ENCODE assay signal across 8 mouse cellular contexts in the genomic region with DNA sequence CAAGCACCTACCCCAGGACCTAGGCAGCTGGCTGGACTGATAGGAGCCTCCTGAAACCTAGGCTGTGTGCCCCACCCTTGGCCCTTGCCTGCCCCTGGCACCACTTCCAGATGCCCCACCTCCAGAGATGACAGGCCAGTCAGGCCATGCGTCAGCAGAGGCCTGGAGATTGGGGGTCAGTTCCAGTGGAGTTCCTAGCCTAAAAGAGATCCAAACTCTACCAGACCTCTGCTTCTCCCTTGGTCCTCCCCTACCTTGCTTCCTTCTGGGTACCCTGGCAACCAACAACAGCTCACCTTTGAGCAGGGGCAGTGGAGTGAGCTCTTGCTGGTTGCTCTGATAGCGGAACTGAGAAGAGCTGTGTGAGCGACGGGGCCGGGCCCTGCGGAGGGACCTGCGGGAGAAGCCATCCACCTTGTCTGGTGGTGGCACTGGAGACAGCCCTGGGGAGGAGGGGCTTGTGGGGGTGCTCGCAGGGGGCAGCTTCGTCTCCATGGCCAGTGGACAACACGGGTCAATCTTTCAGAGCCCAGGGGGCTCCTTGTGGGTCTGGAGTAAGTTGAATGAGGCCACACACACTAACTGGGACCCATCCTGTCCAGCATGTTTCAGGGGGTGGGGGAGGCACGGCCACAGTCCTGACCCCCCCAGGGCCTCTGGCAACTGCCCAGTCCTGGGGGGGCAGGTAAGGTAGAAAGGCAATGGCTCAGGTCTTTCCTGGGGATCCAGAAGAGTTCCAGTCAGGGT. TPM values are rescaled to one million over a fixed set of nuclear protein-coding genes. Genes with fewer than 3 reads are reported as not detected.
DNase-seq lines count a peak whose midpoint lies in the region; ATAC-seq lines count a peak whose summit lies in the region.

No protein-coding gene starts in this region.

- peak overlapping the region; percentile 89 for H3K9ac ChIP-seq in heart, embryonic 12.5 days
- H3K9ac ChIP-seq in liver, embryonic 11.5 days (ENCODE audit: low read depth, low read length) = no peak overlapping the region
- peak overlapping the region; percentile 87 for H3K9ac ChIP-seq in neural tube, embryonic 14.5 days (replicated peaks; ENCODE audit: low read depth, low read length)

- peaks cover 20% of the 10 kb centered on the region for H3K4me1 ChIP-seq in heart, embryonic 12.5 days (replicated peaks)
- H3K4me1 ChIP-seq in liver, embryonic 11.5 days (replicated peaks; ENCODE audit: control insufficient read depth, insufficient read depth, low read length) = peaks cover 14% of the 10 kb centered on the region
- peaks cover 10% of the 10 kb centered on the region for H3K4me1 ChIP-seq in neural tube, embryonic 14.5 days (ENCODE audit: control insufficient read depth, insufficient read depth, low read length)

- H3K4me3 ChIP-seq in heart, embryonic 12.5 days = peak overlapping the region; percentile 93
- peak overlapping the region; percentile 59 for H3K4me3 ChIP-seq in liver, embryonic 11.5 days (ENCODE audit: low read depth, low read length)
- peak overlapping the region; percentile 81 for H3K4me3 ChIP-seq in neural tube, embryonic 14.5 days (ENCODE audit: low read depth, low read length)

- H3K27ac ChIP-seq in heart, embryonic 12.5 days (ENCODE audit: poor library complexity, severe bottlenecking) = no peak overlapping the region
- H3K27ac ChIP-seq in liver, embryonic 11.5 days (ENCODE audit: low read depth, low read length) = no peak overlapping the region
- H3K27ac ChIP-seq in neural tube, embryonic 14.5 days (ENCODE audit: low read depth, low read length) = no peak overlapping the region

- no peaks in the 10 kb centered on the region for H3K9me3 ChIP-seq in heart, embryonic 12.5 days (replicated peaks)
- no peaks in the 10 kb centered on the region for H3K9me3 ChIP-seq in liver, embryonic 11.5 days (ENCODE audit: control insufficient read depth, low read length)
- no peaks in the 10 kb centered on the region for H3K9me3 ChIP-seq in neural tube, embryonic 14.5 days (ENCODE audit: control insufficient read depth, low read length)

- ATAC-seq in heart, embryonic 12.5 days (ENCODE audit: insufficient number of reproducible peaks, low FRiP score) = no peak
- ATAC-seq in liver, embryonic 11.5 days (replicated peaks; ENCODE audit: low FRiP score) = no peak
- no peak for ATAC-seq in neural tube, embryonic 14.5 days (ENCODE audit: low read depth)
- ATAC-seq in CD4-positive, CD25-positive, alpha-beta regulatory T cell, adult 4 months = no peak

- DNase-seq in cerebellum, adult 11 months = peak; percentile 58
- DNase-seq in cerebellum, postnatal 4 days (ENCODE audit: low spot score in 2 of 2) = no peak
- peak; percentile 46 to 54 for DNase-seq in cerebellum, adult 18-20 months
- no peak for DNase-seq in liver, embryonic 11.5 days (ENCODE audit: low spot score)
- DNase-seq in urinary bladder, postnatal 10 days (ENCODE audit: low spot score) = no peak

- H3K36me3 ChIP-seq in heart, embryonic 12.5 days = peaks cover 42% of the 10 kb centered on the region
- peaks cover 4% of the 10 kb centered on the region; the same call in 1 of the 2 replicates for H3K36me3 ChIP-seq in liver, embryonic 11.5 days (ENCODE audit: control insufficient read depth, insufficient read depth, low read length)
- H3K36me3 ChIP-seq in neural tube, embryonic 14.5 days (ENCODE audit: control insufficient read depth, insufficient read depth, low read length) = peaks cover 28% of the 10 kb centered on the region

- H3K27me3 ChIP-seq in heart, embryonic 12.5 days (replicated peaks) = no peaks in the 10 kb centered on the region
- no peaks in the 10 kb centered on the region for H3K27me3 ChIP-seq in liver, embryonic 11.5 days (replicated peaks; ENCODE audit: control insufficient read depth, insufficient read depth, low read length)
- no peaks in the 10 kb centered on the region for H3K27me3 ChIP-seq in neural tube, embryonic 14.5 days (ENCODE audit: control insufficient read depth, insufficient read depth, low read length)

- H3K4me2 ChIP-seq in heart, embryonic 12.5 days = peak overlapping the region; percentile 94
- H3K4me2 ChIP-seq in liver, embryonic 11.5 days = peak overlapping the region; percentile 80
- peak overlapping the region; percentile 84 for H3K4me2 ChIP-seq in neural tube, embryonic 14.5 days (ENCODE audit: low read depth, low read length)

- 61% methylated on average over 11 of the region's 11 CpGs for WGBS in heart, embryonic 12.5 days
- WGBS in liver, embryonic 11.5 days = 63% methylated on average over 11 of the region's 11 CpGs
- 65% methylated on average over 11 of the region's 11 CpGs for WGBS in neural tube, embryonic 14.5 days

RNA-seq across cellular contexts. Expression of gene Ppp2r5b, which starts 1.2 kb away (rescaled TPM):
- 29.8 and 31.0 TPM in 2 replicates for polyA plus RNA-seq in heart, embryonic 12.5 days (2016; fragmentation: Nextera tagmentation; extraction: Ambion mirVana)
- polyA plus RNA-seq in liver, embryonic 11.5 days (2014; fragmentation: Nextera tagmentation; extraction: Ambion mirVana) = 10.5 and 12.0 TPM in 2 replicates
- polyA plus RNA-seq in neural tube, embryonic 14.5 days (2014; fragmentation: Nextera tagmentation; extraction: Ambion mirVana) = 150 and 154 TPM in 2 replicates
- polyA plus RNA-seq in CD4-positive, CD25-positive, alpha-beta regulatory T cell, adult 4 months (2017; shearing (Covaris generic)) = 1 to 10 TPM; 1.2 to 1.6 TPM

RNA-seq across cellular contexts. Expression of gene Atg2a, which starts 7.0 kb away (rescaled TPM):
- 10.9 and 13.0 TPM in 2 replicates for polyA plus RNA-seq in heart, embryonic 12.5 days (2016; fragmentation: Nextera tagmentation; extraction: Ambion mirVana)
- polyA plus RNA-seq in liver, embryonic 11.5 days (2014; fragmentation: Nextera tagmentation; extraction: Ambion mirVana) = 10.4 and 13.5 TPM in 2 replicates
- polyA plus RNA-seq in neural tube, embryonic 14.5 days (2014; fragmentation: Nextera tagmentation; extraction: Ambion mirVana) = 16.0 and 16.1 TPM in 2 replicates
- polyA plus RNA-seq in CD4-positive, CD25-positive, alpha-beta regulatory T cell, adult 4 months (2017; shearing (Covaris generic)) = 10 to 100 TPM; 10.4 to 14.7 TPM

RNA-seq across cellular contexts. Expression of gene Gpha2, which starts 8.3 kb away (rescaled TPM):
- 0.57 TPM in 1 of 2 replicates, not detected in the other for polyA plus RNA-seq in heart, embryonic 12.5 days (2016; fragmentation: Nextera tagmentation; extraction: Ambion mirVana)
- polyA plus RNA-seq in liver, embryonic 11.5 days (2014; fragmentation: Nextera tagmentation; extraction: Ambion mirVana) = 0.70 TPM in 1 of 2 replicates, not detected in the other
- polyA plus RNA-seq in neural tube, embryonic 14.5 days (2014; fragmentation: Nextera tagmentation; extraction: Ambion mirVana) = not detected in 2 replicates
- not detected for polyA plus RNA-seq in CD4-positive, CD25-positive, alpha-beta regulatory T cell, adult 4 months (2017; shearing (Covaris generic))

RNA-seq across cellular contexts. Expression of gene Ehd1, which starts 42.0 kb away (rescaled TPM):
- 87.0 and 88.7 TPM in 2 replicates for polyA plus RNA-seq in heart, embryonic 12.5 days (2016; fragmentation: Nextera tagmentation; extraction: Ambion mirVana)
- polyA plus RNA-seq in liver, embryonic 11.5 days (2014; fragmentation: Nextera tagmentation; extraction: Ambion mirVana) = 96.5 and 105 TPM in 2 replicates
- polyA plus RNA-seq in neural tube, embryonic 14.5 days (2014; fragmentation: Nextera tagmentation; extraction: Ambion mirVana) = 53.4 and 74.8 TPM in 2 replicates
- 10 to 100 TPM in 1 of 2 experiments, 1 to 10 TPM in 1; 6.4 to 22.8 TPM for polyA plus RNA-seq in CD4-positive, CD25-positive, alpha-beta regulatory T cell, adult 4 months (2017; shearing (Covaris generic))

RNA-seq across cellular contexts. Expression of gene Majin, which starts 50.3 kb away (rescaled TPM):
- polyA plus RNA-seq in heart, embryonic 12.5 days (2016; fragmentation: Nextera tagmentation; extraction: Ambion mirVana) = not detected in 2 replicates
- not detected in 2 replicates for polyA plus RNA-seq in liver, embryonic 11.5 days (2014; fragmentation: Nextera tagmentation; extraction: Ambion mirVana)
- polyA plus RNA-seq in neural tube, embryonic 14.5 days (2014; fragmentation: Nextera tagmentation; extraction: Ambion mirVana) = 0.21 TPM in 1 of 2 replicates, not detected in the other
- under 1 TPM in 1 of 2 experiments, not detected in 1; 0.90 TPM for polyA plus RNA-seq in CD4-positive, CD25-positive, alpha-beta regulatory T cell, adult 4 months (2017; shearing (Covaris generic))

Comparison
In these comparisons a context has a peak if more than half of its experiments do, and no peak if none do; other contexts are left out.
1. DNase-seq: peak in cerebellum, adult 11 months (single experiment) and cerebellum, adult 18-20 months (2 of 2); none in cerebellum, postnatal 4 days (0 of 2), liver, embryonic 11.5 days (single experiment) and urinary bladder, postnatal 10 days (single experiment).
2. Peak in every context shown above with its lines, with median percentiles within 50 percentile points of each other: H3K4me2 ChIP-seq and H3K4me3 ChIP-seq.